Mouse (Mus musculus) ES-E14 (cell line): ENCODE data around the gene Ank2.

Experiments
- CHD2 ChIP-seq: IDR thresholded peaks from 2 replicates; pipeline ENCODE4 v1.6.1; 2014; ENCODE audit warnings: mild to moderate bottlenecking, low read depth, low read length, inconsistent platforms
- HCFC1 ChIP-seq: IDR thresholded peaks from 2 replicates; pipeline ENCODE4 v1.6.1; 2012; ENCODE audit warnings: low read length, inconsistent platforms, borderline replicate concordance; ENCODE audit not compliant: insufficient read depth
- MAFK ChIP-seq: IDR thresholded peaks from 2 replicates; pipeline ENCODE4 v1.6.1; 2014; ENCODE audit warnings: mild to moderate bottlenecking, low read depth, low read length, inconsistent platforms; ENCODE audit not compliant: insufficient read depth

DNA sequence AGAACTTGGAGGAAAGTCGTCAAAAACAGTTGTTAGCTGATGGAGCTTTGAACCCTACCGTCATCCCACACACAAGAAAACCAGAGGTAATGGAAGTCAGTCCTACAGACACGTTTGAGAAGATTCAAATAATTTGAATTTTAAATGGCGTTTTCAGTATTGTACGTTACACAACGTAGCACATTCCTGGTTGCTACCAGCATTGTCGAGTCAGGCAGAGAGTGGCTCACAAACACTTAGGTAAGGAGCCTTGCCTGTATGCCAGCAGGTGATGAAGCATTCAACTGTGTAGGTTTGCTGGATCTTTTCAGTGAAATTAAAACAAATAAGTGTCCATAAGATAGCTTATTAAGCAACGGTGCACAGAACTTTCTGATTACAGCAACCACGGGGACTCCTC, 36.0 kb downstream of the Ank2 start:
- TF ChIP-seq HCFC1 (no peak), CHD2 (no peak), MAFK (no peak)
